Mouse (Mus musculus) C2C12 (cell line): ENCODE measurements around the gene Krt7.

Source experiments
- CEBPB ChIP-seq: IDR thresholded peaks from one replicate; pipeline ENCODE4 v1.6.1; 2011; ENCODE audit warnings: low read depth, mild to moderate bottlenecking, control low read depth, moderate library complexity
- CTCF ChIP-seq: IDR thresholded peaks from one replicate; pipeline ENCODE4 v1.5.1; 2011; ENCODE audit not compliant: control insufficient read depth, insufficient read depth, insufficient read length
- MAX ChIP-seq: IDR thresholded peaks from one replicate; pipeline ENCODE4 v1.6.1; 2011; ENCODE audit warnings: mild to moderate bottlenecking, control low read depth
- MYOG ChIP-seq: IDR thresholded peaks from one replicate; pipeline ENCODE4 v1.6.1; 2011; ENCODE audit not compliant: control insufficient read depth, insufficient read length; ENCODE audit errors: extremely low read depth
- USF1 ChIP-seq: IDR thresholded peaks from one replicate; pipeline ENCODE4 v1.6.1; 2011; ENCODE audit warnings: low read depth, mild to moderate bottlenecking, control low read depth, moderate library complexity

DNA sequence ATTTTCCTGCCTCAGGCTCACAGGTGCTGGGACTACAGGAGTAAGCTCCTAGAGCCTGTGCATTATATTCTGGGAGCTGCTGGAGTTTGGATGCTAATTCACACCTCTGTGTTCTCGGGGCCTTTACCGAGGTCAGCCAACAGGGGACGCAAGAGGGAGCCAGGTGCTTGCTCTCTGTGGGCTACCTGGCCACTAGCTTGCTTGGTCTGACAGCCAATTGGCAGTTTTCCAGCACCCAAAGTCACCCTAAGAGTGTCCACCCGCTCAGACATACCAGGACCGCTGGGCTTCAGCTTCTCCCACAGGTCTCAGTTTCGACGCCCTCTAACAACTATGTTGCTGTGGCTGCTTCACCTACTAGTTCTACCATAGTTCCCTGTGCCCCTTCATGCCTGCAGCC lies 15.9 kb upstream of the Krt7 start:
- no peak for TF ChIP-seq CTCF
- TF ChIP-seq CEBPB: no peak
- no peak for TF ChIP-seq MAX
- TF ChIP-seq USF1: no peak
- TF ChIP-seq MYOG: no peak
